Mouse (Mus musculus): ENCODE data around the gene Lrrc63. TPM values are rescaled to one million over a fixed set of nuclear protein-coding genes. Genes with fewer than 3 reads are reported as not detected.
A peak's percentile ranks its signal among the peaks of the same experiment; 100 is the strongest.

The Lrrc63 gene
- polyA plus RNA-seq, 1 experiment, result 0.04 TPM

GRCm38 (mm10) chr14:75139225-75139624 lies 8.5 kb upstream of the Lrrc63 start:
- no peak for TF ChIP-seq CTCF (IDR thresholded peaks at IDR 0.05; ENCODE audit: extremely low read depth, insufficient read depth, insufficient read length, insufficient replicate concordance)
- Histone ChIP-seq H3K27me3 (ENCODE audit: control insufficient read depth, insufficient read depth, low read length) (no peaks in the 10 kb centered on the region), H3K27ac (ENCODE audit: insufficient read depth, low read length) (no peak overlapping the region), H3K4me3 (ENCODE audit: extremely low read depth, insufficient read depth, insufficient read length) (no peak overlapping the region), H3K4me1 (ENCODE audit: control insufficient read depth, insufficient read depth, insufficient read length) (peaks cover 5% of the 10 kb centered on the region; the same call in 1 of the 2 replicates), H3K36me3 (ENCODE audit: control insufficient read depth, insufficient read depth, low read length) (no peaks in the 10 kb centered on the region)
- WGBS, result 87% methylated on average over 2 of the region's 2 CpGs
- no peak for DNase-seq (ENCODE audit: low read depth in 1 of 2, low spot score in 2 of 2)

GRCm38 (mm10) chr14:75138503-75138902 lies 7.8 kb upstream of the Lrrc63 start:
- H3K4me1 ChIP-seq (ENCODE audit: control insufficient read depth, insufficient read depth, insufficient read length), result peaks cover 5% of the 10 kb centered on the region; the same call in 1 of the 2 replicates
- no peaks in the 10 kb centered on the region for H3K36me3 ChIP-seq (ENCODE audit: control insufficient read depth, insufficient read depth, low read length)
- no peak for DNase-seq (ENCODE audit: low read depth in 1 of 2, low spot score in 2 of 2)
- H3K27me3 ChIP-seq (ENCODE audit: control insufficient read depth, insufficient read depth, low read length), result no peaks in the 10 kb centered on the region
- TF ChIP-seq CTCF (IDR thresholded peaks at IDR 0.05; ENCODE audit: extremely low read depth, insufficient read depth, insufficient read length, insufficient replicate concordance), result no peak
- TF ChIP-seq POLR2A (IDR thresholded peaks at IDR 0.05; ENCODE audit: low read depth, low read length), result no peak
- H3K27ac ChIP-seq (ENCODE audit: insufficient read depth, low read length), result peak overlapping the region; percentile 52; the same call in 1 of the 2 replicates
- H3K4me3 ChIP-seq (ENCODE audit: extremely low read depth, insufficient read depth, insufficient read length), result no peak overlapping the region
- 84% methylated on average over 10 of the region's 10 CpGs for WGBS

DNA sequence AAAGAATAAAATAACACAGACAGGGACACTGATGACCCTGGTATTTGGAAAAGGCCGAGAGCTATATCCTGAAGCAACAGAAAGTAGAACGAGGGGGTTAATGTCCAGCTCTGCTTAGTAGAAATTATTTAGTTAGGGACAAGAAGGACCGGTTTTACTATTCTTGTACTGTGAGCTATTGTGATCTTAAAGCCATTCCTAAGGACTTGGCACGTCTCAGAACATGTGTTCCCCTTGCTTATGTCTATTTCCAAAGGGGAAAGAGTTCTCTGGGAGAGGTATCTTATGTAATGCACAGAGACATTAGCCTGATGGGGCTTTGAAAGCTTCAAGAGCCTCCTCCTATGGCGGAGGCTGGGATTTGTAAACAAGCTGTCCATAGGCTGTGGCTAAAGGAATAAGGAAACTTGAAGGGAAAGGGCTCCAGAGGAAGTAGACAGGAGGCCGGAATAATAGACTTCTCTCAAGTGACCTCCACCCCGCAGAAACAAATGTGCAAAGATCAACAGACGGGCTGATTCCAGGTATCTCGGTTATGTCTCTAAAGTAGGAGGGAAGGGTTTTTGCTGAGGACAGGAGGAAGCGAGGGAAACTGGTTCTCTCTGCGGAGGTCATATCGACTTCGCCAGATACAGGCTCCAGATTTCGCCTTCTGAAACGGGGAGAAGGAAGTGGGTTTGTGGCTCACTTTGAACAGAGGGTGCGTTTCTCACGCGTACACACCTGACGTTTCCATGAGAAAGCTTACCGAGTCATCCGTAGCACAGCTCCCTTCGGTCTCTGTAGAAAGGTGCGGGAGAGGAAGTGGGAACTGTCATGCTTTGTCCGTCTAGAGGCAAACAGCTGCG lies 5.7 kb upstream of the Lrrc63 start:
- Histone ChIP-seq H3K4me1 (ENCODE audit: control insufficient read depth, insufficient read depth, insufficient read length) (peaks cover 5% of the 10 kb centered on the region), H3K27me3 (ENCODE audit: control insufficient read depth, insufficient read depth, low read length) (no peaks in the 10 kb centered on the region), H3K36me3 (ENCODE audit: control insufficient read depth, insufficient read depth, low read length) (no peaks in the 10 kb centered on the region), H3K27ac (ENCODE audit: insufficient read depth, low read length) (0 out of 2 replicates have a peak overlapping the region, but pooled peaks have one; percentile 1), H3K4me3 (ENCODE audit: extremely low read depth, insufficient read depth, insufficient read length) (peak overlapping the region; percentile 19; the same call in 1 of the 2 replicates)
- WGBS, result 21% methylated on average over 25 of the region's 25 CpGs
- TF ChIP-seq POLR2A (IDR thresholded peaks at IDR 0.05; ENCODE audit: low read depth, low read length), result no peak
- TF ChIP-seq CTCF (IDR thresholded peaks at IDR 0.05; ENCODE audit: extremely low read depth, insufficient read depth, insufficient read length, insufficient replicate concordance), result no peak
- DNase-seq (ENCODE audit: low read depth in 1 of 2, low spot score in 2 of 2), result peak; percentile 12 to 17

DNA sequence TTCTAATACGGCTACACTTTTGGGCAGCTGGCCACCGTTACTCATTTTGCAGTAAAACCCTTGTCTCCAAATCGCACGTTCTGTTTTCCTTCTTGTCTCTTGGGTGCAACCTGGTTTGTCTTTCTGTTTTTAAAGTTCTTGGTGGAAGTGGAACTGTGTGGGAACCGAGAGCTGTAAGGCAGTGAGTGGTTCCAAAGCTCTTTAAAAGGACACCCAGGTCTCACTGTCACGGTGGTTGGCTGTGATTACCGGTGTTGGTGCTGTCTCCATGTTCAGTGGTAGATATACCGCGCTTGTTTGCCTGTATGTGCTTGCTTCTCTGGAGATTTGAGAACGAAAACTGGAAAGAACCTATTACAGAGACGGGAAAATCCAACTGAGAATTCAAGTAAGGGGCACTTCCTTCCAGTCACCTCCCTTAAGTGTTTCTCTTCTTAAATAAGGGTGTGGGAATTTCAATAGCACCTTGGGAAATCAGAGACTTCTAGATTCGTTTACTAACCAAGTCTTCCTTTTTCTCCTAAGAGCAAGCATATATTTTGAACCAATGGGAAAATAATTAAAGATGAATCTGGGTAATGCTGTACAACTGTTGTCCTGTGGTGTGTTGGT lies 749 bp upstream of the Lrrc63 start:
- Histone ChIP-seq H3K4me1 (ENCODE audit: control insufficient read depth, insufficient read depth, insufficient read length) (peaks cover 2% of the 10 kb centered on the region), H3K36me3 (ENCODE audit: control insufficient read depth, insufficient read depth, low read length) (no peaks in the 10 kb centered on the region), H3K27ac (ENCODE audit: insufficient read depth, low read length) (peak overlapping the region; percentile 17; the same call in 1 of the 2 replicates), H3K27me3 (ENCODE audit: control insufficient read depth, insufficient read depth, low read length) (no peaks in the 10 kb centered on the region), H3K4me3 (ENCODE audit: extremely low read depth, insufficient read depth, insufficient read length) (peak overlapping the region; percentile 61)
- TF ChIP-seq POLR2A (IDR thresholded peaks at IDR 0.05; ENCODE audit: low read depth, low read length), result no peak
- no peak for TF ChIP-seq CTCF (IDR thresholded peaks at IDR 0.05; ENCODE audit: extremely low read depth, insufficient read depth, insufficient read length, insufficient replicate concordance)
- 4% methylated on average over 12 of the region's 12 CpGs for WGBS
- no peak for DNase-seq (ENCODE audit: low read depth in 1 of 2, low spot score in 2 of 2)

- WGBS, result 71% methylated on average over 8 of the region's 8 CpGs
- H3K27me3 ChIP-seq (ENCODE audit: control insufficient read depth, insufficient read depth, low read length), result no peaks in the 10 kb centered on the region
- no peaks in the 10 kb centered on the region for H3K36me3 ChIP-seq (ENCODE audit: control insufficient read depth, insufficient read depth, low read length)
- TF ChIP-seq POLR2A (IDR thresholded peaks at IDR 0.05; ENCODE audit: low read depth, low read length) (no peak), CTCF (IDR thresholded peaks at IDR 0.05; ENCODE audit: extremely low read depth, insufficient read depth, insufficient read length, insufficient replicate concordance) (no peak)
- no peak overlapping the region for H3K4me3 ChIP-seq (ENCODE audit: extremely low read depth, insufficient read depth, insufficient read length)
- no peak for DNase-seq (ENCODE audit: low read depth in 1 of 2, low spot score in 2 of 2)
- no peak overlapping the region for H3K27ac ChIP-seq (ENCODE audit: insufficient read depth, low read length)
- no peaks in the 10 kb centered on the region for H3K4me1 ChIP-seq (ENCODE audit: control insufficient read depth, insufficient read depth, insufficient read length)
Observed at GRCm38 (mm10) chr14:75121658-75122057, 9.0 kb downstream of the Lrrc63 start.

GRCm38 (mm10) chr14:75102956-75103355 lies 27.7 kb downstream of the Lrrc63 start:
- WGBS, result 67% methylated on average over 5 of the region's 5 CpGs
- Histone ChIP-seq H3K4me1 (ENCODE audit: control insufficient read depth, insufficient read depth, insufficient read length) (no peaks in the 10 kb centered on the region), H3K4me3 (ENCODE audit: extremely low read depth, insufficient read depth, insufficient read length) (no peak overlapping the region), H3K27ac (ENCODE audit: insufficient read depth, low read length) (no peak overlapping the region), H3K36me3 (ENCODE audit: control insufficient read depth, insufficient read depth, low read length) (no peaks in the 10 kb centered on the region), H3K27me3 (ENCODE audit: control insufficient read depth, insufficient read depth, low read length) (no peaks in the 10 kb centered on the region)
- no peak for DNase-seq (ENCODE audit: low read depth in 1 of 2, low spot score in 2 of 2)
- no peak for TF ChIP-seq POLR2A (IDR thresholded peaks at IDR 0.05; ENCODE audit: low read depth, low read length)
- TF ChIP-seq CTCF (IDR thresholded peaks at IDR 0.05; ENCODE audit: extremely low read depth, insufficient read depth, insufficient read length, insufficient replicate concordance), result no peak
